Mouse (Mus musculus) thymus, adult 2 months (tissue): ENCODE data around the gene Syngr2.

ENCODE experiments used
- CTCF ChIP-seq: fragments of 200-500 bp; IDR thresholded peaks from 2 replicates; pipeline ENCODE4 v1.5.1; 2012; ENCODE audit warnings: mild to moderate bottlenecking, control low read depth, low read length, moderate library complexity, borderline replicate concordance; ENCODE audit not compliant: control insufficient read depth, poor library complexity, insufficient read depth; ENCODE audit errors: extremely low read depth
- POLR2A ChIP-seq: fragments of 200-500 bp; IDR thresholded peaks from 2 replicates; pipeline ENCODE4 v1.6.1; 2012; ENCODE audit warnings: mild to moderate bottlenecking, low read length, control low read depth, moderate library complexity; ENCODE audit not compliant: control insufficient read depth, poor library complexity, insufficient read depth; ENCODE audit errors: extremely low read depth

GRCm38 (mm10) chr11:117806781-117807180 is 2.7 kb upstream of the Syngr2 start:
- TF ChIP-seq CTCF (no peak), POLR2A (no peak)
